Mouse (Mus musculus): ENCODE results near the gene 1700010B08Rik. TPM values are rescaled to one million over a fixed set of nuclear protein-coding genes. Genes with fewer than 3 reads are reported as not detected.

The 1700010B08Rik gene
- polyA plus RNA-seq, 1 experiment = 430 TPM

- TF ChIP-seq CTCF (IDR thresholded peaks at IDR 0.05; ENCODE audit: control insufficient read depth, insufficient read depth, insufficient replicate concordance, low read depth, low read length) = no peak
- peak; percentile 65; the same call in 1 of the 2 replicates for TF ChIP-seq POLR2A (IDR thresholded peaks at IDR 0.05; ENCODE audit: control insufficient read depth, low read depth, low read length)
- H3K36me3 ChIP-seq (ENCODE audit: control insufficient read depth, insufficient read depth, low read length) = no peaks in the 10 kb centered on the region
- no peaks in the 10 kb centered on the region for H3K27me3 ChIP-seq (ENCODE audit: control insufficient read depth, insufficient read depth, low read length)
- H3K27ac ChIP-seq (ENCODE audit: control insufficient read depth, insufficient read depth, low read depth, low read length) = peak within 1 kb of the TSS; percentile 34
- peak within 1 kb of the TSS; percentile 86 for H3K4me3 ChIP-seq (ENCODE audit: control insufficient read depth, low read depth, low read length)
- no peaks in the 10 kb centered on the region; the same call in none of the 2 replicates for H3K4me1 ChIP-seq (ENCODE audit: control insufficient read depth, insufficient read depth, low read length)
Measured at GRCm38 (mm10) chr2:173737222-173737989, 18.2 kb downstream of the 1700010B08Rik start, which contains the start of gene Vapb. Vapb (plus strand) TSS chr2:173737511.

GRCm38 (mm10) chr2:173738232-173738631, 19.0 kb downstream of the 1700010B08Rik start:
- no peaks in the 10 kb centered on the region for H3K27me3 ChIP-seq (ENCODE audit: control insufficient read depth, insufficient read depth, low read length)
- peak overlapping the region; percentile 34 for H3K27ac ChIP-seq (ENCODE audit: control insufficient read depth, insufficient read depth, low read depth, low read length)
- no peaks in the 10 kb centered on the region; the same call in none of the 2 replicates for H3K4me1 ChIP-seq (ENCODE audit: control insufficient read depth, insufficient read depth, low read length)
- H3K4me3 ChIP-seq (ENCODE audit: control insufficient read depth, low read depth, low read length) = peak overlapping the region; percentile 86
- TF ChIP-seq POLR2A (IDR thresholded peaks at IDR 0.05; ENCODE audit: control insufficient read depth, low read depth, low read length) (no peak), CTCF (IDR thresholded peaks at IDR 0.05; ENCODE audit: control insufficient read depth, insufficient read depth, insufficient replicate concordance, low read depth, low read length) (no peak)
- no peaks in the 10 kb centered on the region for H3K36me3 ChIP-seq (ENCODE audit: control insufficient read depth, insufficient read depth, low read length)

GRCm38 (mm10) chr2:173739107-173739506, 19.9 kb downstream of the 1700010B08Rik start:
- Histone ChIP-seq H3K27ac (ENCODE audit: control insufficient read depth, insufficient read depth, low read depth, low read length) (no peak overlapping the region), H3K4me3 (ENCODE audit: control insufficient read depth, low read depth, low read length) (no peak overlapping the region), H3K4me1 (ENCODE audit: control insufficient read depth, insufficient read depth, low read length) (no peaks in the 10 kb centered on the region; the same call in none of the 2 replicates), H3K36me3 (ENCODE audit: control insufficient read depth, insufficient read depth, low read length) (no peaks in the 10 kb centered on the region), H3K27me3 (ENCODE audit: control insufficient read depth, insufficient read depth, low read length) (no peaks in the 10 kb centered on the region)
- no peak for TF ChIP-seq CTCF (IDR thresholded peaks at IDR 0.05; ENCODE audit: control insufficient read depth, insufficient read depth, insufficient replicate concordance, low read depth, low read length)
- no peak for TF ChIP-seq POLR2A (IDR thresholded peaks at IDR 0.05; ENCODE audit: control insufficient read depth, low read depth, low read length)

- H3K36me3 ChIP-seq (ENCODE audit: control insufficient read depth, insufficient read depth, low read length) = no peaks in the 10 kb centered on the region
- H3K4me3 ChIP-seq (ENCODE audit: control insufficient read depth, low read depth, low read length) = no peak overlapping the region
- H3K4me1 ChIP-seq (ENCODE audit: control insufficient read depth, insufficient read depth, low read length) = no peaks in the 10 kb centered on the region; the same call in none of the 2 replicates
- H3K27me3 ChIP-seq (ENCODE audit: control insufficient read depth, insufficient read depth, low read length) = no peaks in the 10 kb centered on the region
- TF ChIP-seq CTCF (IDR thresholded peaks at IDR 0.05; ENCODE audit: control insufficient read depth, insufficient read depth, insufficient replicate concordance, low read depth, low read length) (no peak), POLR2A (IDR thresholded peaks at IDR 0.05; ENCODE audit: control insufficient read depth, low read depth, low read length) (no peak)
- 0 out of 2 replicates have a peak overlapping the region, but pooled peaks have one; percentile 5 for H3K27ac ChIP-seq (ENCODE audit: control insufficient read depth, insufficient read depth, low read depth, low read length)
Measured at GRCm38 (mm10) chr2:173742090-173742489, 22.9 kb downstream of the 1700010B08Rik start.

GRCm38 (mm10) chr2:173742744-173743143, 23.5 kb downstream of the 1700010B08Rik start:
- Histone ChIP-seq H3K4me3 (ENCODE audit: control insufficient read depth, low read depth, low read length) (no peak overlapping the region), H3K4me1 (ENCODE audit: control insufficient read depth, insufficient read depth, low read length) (no peaks in the 10 kb centered on the region; the same call in none of the 2 replicates), H3K27ac (ENCODE audit: control insufficient read depth, insufficient read depth, low read depth, low read length) (no peak overlapping the region), H3K36me3 (ENCODE audit: control insufficient read depth, insufficient read depth, low read length) (no peaks in the 10 kb centered on the region), H3K27me3 (ENCODE audit: control insufficient read depth, insufficient read depth, low read length) (no peaks in the 10 kb centered on the region)
- TF ChIP-seq CTCF (IDR thresholded peaks at IDR 0.05; ENCODE audit: control insufficient read depth, insufficient read depth, insufficient replicate concordance, low read depth, low read length) (no peak), POLR2A (IDR thresholded peaks at IDR 0.05; ENCODE audit: control insufficient read depth, low read depth, low read length) (no peak)

GRCm38 (mm10) chr2:173744070-173744815, 25.0 kb downstream of the 1700010B08Rik start:
- Histone ChIP-seq H3K27me3 (ENCODE audit: control insufficient read depth, insufficient read depth, low read length) (no peaks in the 10 kb centered on the region), H3K36me3 (ENCODE audit: control insufficient read depth, insufficient read depth, low read length) (no peaks in the 10 kb centered on the region), H3K27ac (ENCODE audit: control insufficient read depth, insufficient read depth, low read depth, low read length) (no peak overlapping the region), H3K4me1 (ENCODE audit: control insufficient read depth, insufficient read depth, low read length) (no peaks in the 10 kb centered on the region), H3K4me3 (ENCODE audit: control insufficient read depth, low read depth, low read length) (no peak overlapping the region)
- TF ChIP-seq POLR2A (IDR thresholded peaks at IDR 0.05; ENCODE audit: control insufficient read depth, low read depth, low read length) (no peak), CTCF (IDR thresholded peaks at IDR 0.05; ENCODE audit: control insufficient read depth, insufficient read depth, insufficient replicate concordance, low read depth, low read length) (no peak)

All from testis, adult 2 months (tissue).